Mouse (Mus musculus): ENCODE data around the gene Tas2r106. TPM values are rescaled to one million over a fixed set of nuclear protein-coding genes. Genes with fewer than 3 reads are reported as not detected.

Tas2r106 gene
- not detected in 2 replicates for total RNA-seq (2014; fragmentation: Nextera tagmentation)
- total RNA-seq (2017): 0.22 TPM in 1 of 2 replicates, not detected in the other
- polyA plus RNA-seq (2012): not detected in 2 replicates

DNA sequence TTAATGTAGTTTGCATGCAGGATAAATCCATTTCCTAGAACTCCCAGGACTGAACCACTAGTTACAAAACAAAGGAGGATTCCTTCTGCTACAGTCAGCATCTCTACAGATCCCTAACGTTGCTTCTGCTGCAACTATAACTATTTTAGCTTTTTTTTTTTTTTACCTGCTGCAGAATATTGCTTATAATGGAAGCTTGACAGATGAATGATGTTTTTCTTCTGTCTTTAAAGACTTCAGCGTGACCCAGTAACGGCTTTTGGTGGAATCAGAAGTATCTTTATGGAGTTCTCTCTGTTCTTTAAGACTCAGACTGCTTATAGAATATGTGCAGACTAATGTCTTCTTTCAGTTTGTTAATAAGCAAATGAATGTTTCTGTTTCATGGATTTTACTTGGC is at the start of gene Tas2r106:
Gene Tas2r106, minus strand, starts transcription at position 101 of the 400 bp plus-strand sequence.
- Histone ChIP-seq H3K4me1 (ENCODE audit: insufficient read depth, low read depth, low read length) (no peaks in the 10 kb centered on the region), H3K4me3 (ENCODE audit: low read depth, low read length) (no peak within 1 kb of the TSS), H3K27me3 (ENCODE audit: insufficient read depth, low read length) (no peaks in the 10 kb centered on the region), H3K36me3 (replicated peaks) (no peaks in the 10 kb centered on the region), H3K9me3 (replicated peaks) (0 out of 2 replicates have a peak, but pooled peaks cover 4% of the 10 kb centered on the region)
- no peak for ATAC-seq (ENCODE audit: extremely low read depth, insufficient number of reproducible peaks, low FRiP score, poor library complexity, severe bottlenecking)
- TF ChIP-seq POLR2AphosphoS5 (IDR thresholded peaks at IDR 0.05; ENCODE audit: insufficient replicate concordance, low read depth, low read length) (no peak), TAL1 (conservative IDR thresholded peaks at IDR 0.05; ENCODE audit: low read depth, low read length) (no peak), GATA2 (IDR thresholded peaks at IDR 0.05; ENCODE audit: borderline replicate concordance, low read depth, low read length) (no peak), CTCF (IDR thresholded peaks at IDR 0.05; ENCODE audit: low read depth, low read length) (no peak), GATA1 (IDR thresholded peaks at IDR 0.05; ENCODE audit: borderline replicate concordance, low read length) (no peak)
- no peak for DNase-seq (ENCODE audit: low spot score)

DNA sequence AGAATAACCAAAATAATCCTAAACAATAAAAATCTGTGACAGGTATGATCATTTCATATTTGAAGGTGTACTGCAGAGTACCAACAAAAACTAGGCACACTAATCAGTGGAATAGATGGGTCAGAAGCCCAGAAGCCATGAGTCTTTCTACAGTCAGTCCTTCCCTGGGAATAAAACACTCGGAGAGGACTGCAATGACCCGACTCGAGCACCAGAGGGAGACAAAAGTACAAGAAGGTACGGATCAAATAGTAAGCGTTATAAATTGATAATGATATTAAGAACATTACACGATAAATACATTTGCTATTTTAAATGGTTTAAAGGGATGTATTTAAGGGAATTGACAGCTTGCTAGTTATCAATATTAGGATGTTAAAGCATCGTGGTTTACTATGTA is 34.1 kb upstream of the Tas2r106 start:
- H3K36me3 ChIP-seq (replicated peaks): no peaks in the 10 kb centered on the region
- ATAC-seq (ENCODE audit: extremely low read depth, insufficient number of reproducible peaks, low FRiP score, poor library complexity, severe bottlenecking): no peak
- no peaks in the 10 kb centered on the region for H3K27me3 ChIP-seq (ENCODE audit: insufficient read depth, low read length)
- DNase-seq (ENCODE audit: low spot score): no peak
- H3K9me3 ChIP-seq (replicated peaks): peaks cover 6% of the 10 kb centered on the region; the same call in 1 of the 2 replicates
- TF ChIP-seq POLR2AphosphoS5 (IDR thresholded peaks at IDR 0.05; ENCODE audit: insufficient replicate concordance, low read depth, low read length): no peak
- no peak for TF ChIP-seq GATA2 (IDR thresholded peaks at IDR 0.05; ENCODE audit: borderline replicate concordance, low read depth, low read length)
- H3K4me3 ChIP-seq (ENCODE audit: low read depth, low read length): no peak overlapping the region
- no peaks in the 10 kb centered on the region for H3K4me1 ChIP-seq (ENCODE audit: insufficient read depth, low read depth, low read length)

DNA sequence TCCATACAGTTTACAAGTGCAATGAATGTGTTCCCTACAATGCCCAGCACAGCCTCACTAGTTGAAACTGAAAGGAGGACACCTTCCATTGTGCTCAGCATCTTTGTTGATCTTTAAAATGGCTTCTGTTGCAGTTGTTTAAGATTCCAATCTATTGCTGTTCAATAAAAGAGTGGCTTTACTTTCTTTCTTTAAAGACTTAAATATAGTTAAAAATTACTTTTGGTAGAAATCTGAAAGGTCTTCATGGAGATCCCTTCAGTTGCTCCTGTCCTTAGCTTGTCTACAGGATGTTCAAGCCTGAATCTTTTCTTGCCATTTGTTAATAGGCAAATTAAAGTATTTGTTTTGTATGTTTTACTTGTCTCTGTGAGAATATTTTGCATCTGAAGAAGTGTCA is 11.3 kb upstream of the Tas2r106 start, which contains the start of gene Tas2r114:
Gene Tas2r114, minus strand, starts transcription at position 101 of the 400 bp plus-strand sequence.
- no peak for ATAC-seq (ENCODE audit: extremely low read depth, insufficient number of reproducible peaks, low FRiP score, poor library complexity, severe bottlenecking)
- H3K36me3 ChIP-seq (replicated peaks): no peaks in the 10 kb centered on the region
- 0 out of 2 replicates have a peak, but pooled peaks cover 2% of the 10 kb centered on the region for H3K9me3 ChIP-seq (replicated peaks)
- DNase-seq (ENCODE audit: low spot score): no peak
- H3K4me3 ChIP-seq (ENCODE audit: low read depth, low read length): no peak within 1 kb of the TSS
- no peaks in the 10 kb centered on the region for H3K4me1 ChIP-seq (ENCODE audit: insufficient read depth, low read depth, low read length)
- TF ChIP-seq GATA2 (IDR thresholded peaks at IDR 0.05; ENCODE audit: borderline replicate concordance, low read depth, low read length) (no peak), POLR2AphosphoS5 (IDR thresholded peaks at IDR 0.05; ENCODE audit: insufficient replicate concordance, low read depth, low read length) (no peak), GATA1 (IDR thresholded peaks at IDR 0.05; ENCODE audit: borderline replicate concordance, low read length) (no peak), CTCF (IDR thresholded peaks at IDR 0.05; ENCODE audit: low read depth, low read length) (no peak), TAL1 (conservative IDR thresholded peaks at IDR 0.05; ENCODE audit: low read depth, low read length) (no peak)
- H3K27me3 ChIP-seq (ENCODE audit: insufficient read depth, low read length): no peaks in the 10 kb centered on the region

DNA sequence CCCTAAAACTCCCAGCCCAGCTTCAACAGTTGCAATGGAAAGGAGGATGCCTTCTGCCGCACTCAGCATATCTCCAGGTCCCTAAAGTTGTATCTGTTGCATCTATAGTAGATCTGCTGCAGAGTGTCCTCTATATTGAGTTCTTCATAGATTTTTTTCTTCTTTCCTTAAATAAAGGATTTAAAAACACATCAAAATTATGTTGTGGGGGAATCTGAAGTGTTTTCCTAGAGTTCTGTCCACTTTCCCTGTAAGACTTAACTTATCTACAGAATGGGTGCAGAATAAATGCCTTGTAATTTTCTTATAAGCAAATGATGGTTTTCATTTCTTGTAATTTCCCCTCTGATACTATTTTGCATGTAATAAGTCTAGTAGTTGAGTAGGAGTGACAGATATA is 8.7 kb upstream of the Tas2r106 start, which contains the start of gene Tas2r105:
Gene Tas2r105, minus strand, starts transcription at position 101 of the 400 bp plus-strand sequence.
- H3K4me1 ChIP-seq (ENCODE audit: insufficient read depth, low read depth, low read length): no peaks in the 10 kb centered on the region
- TF ChIP-seq TAL1 (conservative IDR thresholded peaks at IDR 0.05; ENCODE audit: low read depth, low read length) (no peak), GATA1 (IDR thresholded peaks at IDR 0.05; ENCODE audit: borderline replicate concordance, low read length) (no peak), GATA2 (IDR thresholded peaks at IDR 0.05; ENCODE audit: borderline replicate concordance, low read depth, low read length) (no peak), CTCF (IDR thresholded peaks at IDR 0.05; ENCODE audit: low read depth, low read length) (no peak), POLR2AphosphoS5 (IDR thresholded peaks at IDR 0.05; ENCODE audit: insufficient replicate concordance, low read depth, low read length) (no peak)
- DNase-seq (ENCODE audit: low spot score): no peak
- 0 out of 2 replicates have a peak, but pooled peaks cover 2% of the 10 kb centered on the region for H3K9me3 ChIP-seq (replicated peaks)
- no peaks in the 10 kb centered on the region for H3K27me3 ChIP-seq (ENCODE audit: insufficient read depth, low read length)
- no peak for ATAC-seq (ENCODE audit: extremely low read depth, insufficient number of reproducible peaks, low FRiP score, poor library complexity, severe bottlenecking)
- no peaks in the 10 kb centered on the region for H3K36me3 ChIP-seq (replicated peaks)
- H3K4me3 ChIP-seq (ENCODE audit: low read depth, low read length): no peak within 1 kb of the TSS

DNA sequence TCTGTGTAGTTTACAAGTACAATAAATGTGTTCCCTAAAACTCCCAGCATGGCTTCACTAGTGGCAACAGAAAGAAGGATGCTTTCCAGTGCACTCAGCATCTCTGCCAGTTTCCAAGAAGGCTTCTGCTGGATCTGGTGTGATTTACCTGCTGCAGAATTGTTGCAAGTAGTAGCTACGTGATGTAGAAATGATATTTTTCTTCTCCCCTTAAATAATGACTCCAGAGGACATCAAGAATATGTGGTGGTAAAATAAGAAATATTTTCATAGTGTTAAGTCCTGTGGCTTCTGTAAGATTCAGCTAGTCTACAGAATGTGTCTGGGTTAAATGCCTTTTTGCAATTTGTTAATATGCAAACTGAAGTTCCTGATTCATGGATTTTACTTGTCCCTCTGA is 7.0 kb upstream of the Tas2r106 start, which contains the start of gene Tas2r104:
Gene Tas2r104, minus strand, starts transcription at position 101 of the 400 bp plus-strand sequence.
- no peak for TF ChIP-seq POLR2AphosphoS5 (IDR thresholded peaks at IDR 0.05; ENCODE audit: insufficient replicate concordance, low read depth, low read length)
- no peak for TF ChIP-seq CTCF (IDR thresholded peaks at IDR 0.05; ENCODE audit: low read depth, low read length)
- TF ChIP-seq GATA2 (IDR thresholded peaks at IDR 0.05; ENCODE audit: borderline replicate concordance, low read depth, low read length): no peak
- TF ChIP-seq TAL1 (conservative IDR thresholded peaks at IDR 0.05; ENCODE audit: low read depth, low read length): no peak
- no peak for TF ChIP-seq GATA1 (IDR thresholded peaks at IDR 0.05; ENCODE audit: borderline replicate concordance, low read length)
- Histone ChIP-seq H3K36me3 (replicated peaks) (no peaks in the 10 kb centered on the region), H3K27me3 (ENCODE audit: insufficient read depth, low read length) (no peaks in the 10 kb centered on the region), H3K4me3 (ENCODE audit: low read depth, low read length) (no peak within 1 kb of the TSS), H3K4me1 (ENCODE audit: insufficient read depth, low read depth, low read length) (no peaks in the 10 kb centered on the region), H3K9me3 (replicated peaks) (no peaks in the 10 kb centered on the region)
- DNase-seq (ENCODE audit: low spot score) (no peak), ATAC-seq (ENCODE audit: extremely low read depth, insufficient number of reproducible peaks, low FRiP score, poor library complexity, severe bottlenecking) (no peak)

DNA sequence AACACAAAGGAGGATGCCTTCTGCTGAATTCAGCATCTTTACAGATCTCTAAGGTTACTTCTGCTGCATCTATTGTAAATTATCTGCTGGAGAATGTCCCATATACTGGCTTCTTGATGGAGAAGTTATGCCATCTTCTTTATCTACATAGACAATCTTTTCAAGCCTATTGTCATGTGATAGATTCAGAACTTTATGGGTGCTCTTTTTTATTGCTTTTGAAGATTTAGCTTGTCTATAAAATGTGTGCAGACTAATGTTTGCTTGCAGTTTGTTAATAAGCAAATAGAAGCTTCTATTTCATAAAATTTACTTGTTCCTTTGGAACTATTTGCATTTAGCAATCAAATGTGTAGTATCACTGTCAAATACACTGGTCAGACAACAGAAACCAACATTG is 18.6 kb downstream of the Tas2r106 start, which contains the start of gene Tas2r107:
Gene Tas2r107, minus strand, starts transcription at position 101 of the 400 bp plus-strand sequence.
- DNase-seq (ENCODE audit: low spot score): no peak
- Histone ChIP-seq H3K4me3 (ENCODE audit: low read depth, low read length) (no peak within 1 kb of the TSS), H3K9me3 (replicated peaks) (peaks cover 2% of the 10 kb centered on the region; the same call in 1 of the 2 replicates), H3K4me1 (ENCODE audit: insufficient read depth, low read depth, low read length) (no peaks in the 10 kb centered on the region), H3K36me3 (replicated peaks) (no peaks in the 10 kb centered on the region), H3K27me3 (ENCODE audit: insufficient read depth, low read length) (no peaks in the 10 kb centered on the region)
- TF ChIP-seq GATA2 (IDR thresholded peaks at IDR 0.05; ENCODE audit: borderline replicate concordance, low read depth, low read length): no peak
- no peak for TF ChIP-seq POLR2AphosphoS5 (IDR thresholded peaks at IDR 0.05; ENCODE audit: insufficient replicate concordance, low read depth, low read length)
- TF ChIP-seq TAL1 (conservative IDR thresholded peaks at IDR 0.05; ENCODE audit: low read depth, low read length): no peak
- TF ChIP-seq CTCF (IDR thresholded peaks at IDR 0.05; ENCODE audit: low read depth, low read length): no peak
- no peak for TF ChIP-seq GATA1 (IDR thresholded peaks at IDR 0.05; ENCODE audit: borderline replicate concordance, low read length)
- no peak for ATAC-seq (ENCODE audit: extremely low read depth, insufficient number of reproducible peaks, low FRiP score, poor library complexity, severe bottlenecking)

All from G1E (cell line).